Mouse (Mus musculus): ENCODE measurements around the gene Dhx30. TPM values are rescaled to one million over a fixed set of nuclear protein-coding genes. Genes with fewer than 3 reads are reported as not detected.

Gene Dhx30
- polyA plus RNA-seq, 1 experiment from 2014 or later = 37.7 TPM

- Histone ChIP-seq H3K4me3 (ENCODE audit: low read depth, low read length) (no peak overlapping the region), H3K9ac (ENCODE audit: low read depth, low read length) (no peak overlapping the region), H3K4me1 (replicated peaks; ENCODE audit: control insufficient read depth, insufficient read depth, low read length) (no peaks in the 10 kb centered on the region), H3K27ac (ENCODE audit: low read depth, low read length) (no peak overlapping the region), H3K27me3 (replicated peaks; ENCODE audit: control insufficient read depth, insufficient read depth, low read length) (no peaks in the 10 kb centered on the region), H3K4me2 (replicated peaks; ENCODE audit: low read depth) (no peak overlapping the region), H3K9me3 (ENCODE audit: control insufficient read depth) (no peaks in the 10 kb centered on the region), H3K36me3 (ENCODE audit: control insufficient read depth, insufficient read depth) (peaks cover 12% of the 10 kb centered on the region; the same call in 1 of the 2 replicates)
- no peak for TF ChIP-seq CTCF (IDR thresholded peaks at IDR 0.05; ENCODE audit: low read depth)
- WGBS = 87% methylated on average over 6 of the region's 6 CpGs
- no peak for ATAC-seq
Observed at GRCm38 (mm10) chr9:110062861-110063260, 54.8 kb downstream of the Dhx30 start.

GRCm38 (mm10) chr9:110062405-110062804, 55.2 kb downstream of the Dhx30 start:
- Histone ChIP-seq H3K4me2 (replicated peaks; ENCODE audit: low read depth) (no peak overlapping the region), H3K27ac (ENCODE audit: low read depth, low read length) (no peak overlapping the region), H3K4me1 (replicated peaks; ENCODE audit: control insufficient read depth, insufficient read depth, low read length) (no peaks in the 10 kb centered on the region), H3K9me3 (ENCODE audit: control insufficient read depth) (no peaks in the 10 kb centered on the region), H3K9ac (ENCODE audit: low read depth, low read length) (no peak overlapping the region), H3K27me3 (replicated peaks; ENCODE audit: control insufficient read depth, insufficient read depth, low read length) (no peaks in the 10 kb centered on the region), H3K36me3 (ENCODE audit: control insufficient read depth, insufficient read depth) (peaks cover 12% of the 10 kb centered on the region; the same call in 1 of the 2 replicates), H3K4me3 (ENCODE audit: low read depth, low read length) (no peak overlapping the region)
- WGBS = 87% methylated on average over 7 of the region's 7 CpGs
- no peak for ATAC-seq
- no peak for TF ChIP-seq CTCF (IDR thresholded peaks at IDR 0.05; ENCODE audit: low read depth)

GRCm38 (mm10) chr9:110060761-110061160, 56.9 kb downstream of the Dhx30 start:
- no peak for ATAC-seq
- WGBS = 84% methylated on average over 2 of the region's 2 CpGs
- no peaks in the 10 kb centered on the region for H3K9me3 ChIP-seq (ENCODE audit: control insufficient read depth)
- no peak overlapping the region for H3K27ac ChIP-seq (ENCODE audit: low read depth, low read length)
- TF ChIP-seq CTCF (IDR thresholded peaks at IDR 0.05; ENCODE audit: low read depth) = no peak
- no peak overlapping the region for H3K4me3 ChIP-seq (ENCODE audit: low read depth, low read length)
- no peak overlapping the region for H3K4me2 ChIP-seq (replicated peaks; ENCODE audit: low read depth)
- peaks cover 4% of the 10 kb centered on the region; the same call in 1 of the 2 replicates for H3K36me3 ChIP-seq (ENCODE audit: control insufficient read depth, insufficient read depth)
- H3K27me3 ChIP-seq (replicated peaks; ENCODE audit: control insufficient read depth, insufficient read depth, low read length) = no peaks in the 10 kb centered on the region
- no peak overlapping the region for H3K9ac ChIP-seq (ENCODE audit: low read depth, low read length)
- H3K4me1 ChIP-seq (replicated peaks; ENCODE audit: control insufficient read depth, insufficient read depth, low read length) = no peaks in the 10 kb centered on the region

- ATAC-seq = no peak
- no peak overlapping the region for H3K4me3 ChIP-seq (ENCODE audit: low read depth, low read length)
- H3K36me3 ChIP-seq (ENCODE audit: control insufficient read depth, insufficient read depth) = no peaks in the 10 kb centered on the region
- 84% methylated on average over 1 of the region's 1 CpGs for WGBS
- H3K4me2 ChIP-seq (replicated peaks; ENCODE audit: low read depth) = no peak overlapping the region
- no peaks in the 10 kb centered on the region for H3K4me1 ChIP-seq (replicated peaks; ENCODE audit: control insufficient read depth, insufficient read depth, low read length)
- no peak for TF ChIP-seq CTCF (IDR thresholded peaks at IDR 0.05; ENCODE audit: low read depth)
- H3K27ac ChIP-seq (ENCODE audit: low read depth, low read length) = no peak overlapping the region
- H3K9ac ChIP-seq (ENCODE audit: low read depth, low read length) = no peak overlapping the region
- H3K9me3 ChIP-seq (ENCODE audit: control insufficient read depth) = no peaks in the 10 kb centered on the region
- no peaks in the 10 kb centered on the region for H3K27me3 ChIP-seq (replicated peaks; ENCODE audit: control insufficient read depth, insufficient read depth, low read length)
Observed at GRCm38 (mm10) chr9:110057200-110057599, 60.4 kb downstream of the Dhx30 start.

GRCm38 (mm10) chr9:110054781-110055180, 62.8 kb downstream of the Dhx30 start:
- Histone ChIP-seq H3K4me2 (replicated peaks; ENCODE audit: low read depth) (no peak overlapping the region), H3K4me3 (ENCODE audit: low read depth, low read length) (no peak overlapping the region), H3K4me1 (replicated peaks; ENCODE audit: control insufficient read depth, insufficient read depth, low read length) (no peaks in the 10 kb centered on the region), H3K9ac (ENCODE audit: low read depth, low read length) (no peak overlapping the region), H3K9me3 (ENCODE audit: control insufficient read depth) (no peaks in the 10 kb centered on the region), H3K27ac (ENCODE audit: low read depth, low read length) (no peak overlapping the region), H3K27me3 (replicated peaks; ENCODE audit: control insufficient read depth, insufficient read depth, low read length) (no peaks in the 10 kb centered on the region), H3K36me3 (ENCODE audit: control insufficient read depth, insufficient read depth) (no peaks in the 10 kb centered on the region)
- WGBS = 64% methylated on average over 3 of the region's 3 CpGs
- TF ChIP-seq CTCF (IDR thresholded peaks at IDR 0.05; ENCODE audit: low read depth) = no peak
- no peak for ATAC-seq

GRCm38 (mm10) chr9:110054080-110054421, 63.6 kb downstream of the Dhx30 start:
- Histone ChIP-seq H3K9ac (ENCODE audit: low read depth, low read length) (no peak overlapping the region), H3K36me3 (ENCODE audit: control insufficient read depth, insufficient read depth) (no peaks in the 10 kb centered on the region), H3K27ac (ENCODE audit: low read depth, low read length) (no peak overlapping the region), H3K4me3 (ENCODE audit: low read depth, low read length) (no peak overlapping the region), H3K27me3 (replicated peaks; ENCODE audit: control insufficient read depth, insufficient read depth, low read length) (no peaks in the 10 kb centered on the region), H3K4me2 (replicated peaks; ENCODE audit: low read depth) (no peak overlapping the region), H3K9me3 (ENCODE audit: control insufficient read depth) (no peaks in the 10 kb centered on the region), H3K4me1 (replicated peaks; ENCODE audit: control insufficient read depth, insufficient read depth, low read length) (no peaks in the 10 kb centered on the region)
- no peak for ATAC-seq
- 86% methylated on average over 2 of the region's 2 CpGs for WGBS
- TF ChIP-seq CTCF (IDR thresholded peaks at IDR 0.05; ENCODE audit: low read depth) = no peak

All from intestine, postnatal 0 days (tissue).